Mouse (Mus musculus) midbrain, embryonic 15.5 days (tissue): ENCODE results near the gene Zfp729a. TPM values are rescaled to one million over a fixed set of nuclear protein-coding genes. Genes with fewer than 3 reads are reported as not detected.
"Not testable (repeated sequence)": the region's sequence is repeated elsewhere in the genome, so short reads cannot be mapped to it uniquely, and the experiment has no call there.

Experiments used
- ATAC-seq: fragments of 200-750 bp; cut with Nextera tagmentation; replicated peaks from 2 replicates; pipeline ENCODE4 v1.8.0; 2017; ENCODE audit warnings: moderate TSS enrichment
- H3K27ac ChIP-seq: fragments of 300-500 bp; sonication (generic); 2 replicates; pipeline ENCODE4 v1.5.1; 2015; ENCODE audit warnings: mild to moderate bottlenecking, inconsistent platforms
- H3K27me3 ChIP-seq: fragments of 300-500 bp; sonication (generic); replicated peaks from 2 replicates; pipeline ENCODE4 v1.6.1; 2015; ENCODE audit warnings: inconsistent platforms
- H3K36me3 ChIP-seq: fragments of 300-500 bp; sonication (generic); replicated peaks from 2 replicates; pipeline ENCODE4 v1.6.1; 2015; ENCODE audit warnings: inconsistent platforms
- H3K4me1 ChIP-seq: fragments of 300-500 bp; sonication (generic); 2 replicates; pipeline ENCODE4 v1.6.1; 2015; ENCODE audit warnings: inconsistent platforms
- H3K4me2 ChIP-seq: fragments of 300-500 bp; sonication (generic); 2 replicates; pipeline ENCODE4 v1.6.1; 2015; ENCODE audit warnings: inconsistent platforms, mild to moderate bottlenecking, moderate library complexity
- H3K4me3 ChIP-seq: fragments of 300-500 bp; sonication (generic); 2 replicates; pipeline ENCODE4 v1.5.1; 2015; ENCODE audit warnings: mild to moderate bottlenecking, inconsistent platforms
- H3K9ac ChIP-seq: fragments of 300-500 bp; sonication (generic); 2 replicates; pipeline ENCODE4 v1.6.1; 2015; ENCODE audit warnings: mild to moderate bottlenecking, inconsistent platforms
- H3K9me3 ChIP-seq: fragments of 300-500 bp; sonication (generic); 2 replicates; pipeline ENCODE4 v1.6.1; 2016; ENCODE audit warnings: inconsistent platforms
- WGBS: fragments of 180-500 bp; shearing (Covaris S2); methylation state at CpG from one replicate; pipeline ENCODE4 v1.1.7; 2015; ENCODE audit warnings: mixed read lengths; 5-methylcytosine and 5-hydroxymethylcytosine counted together
- polyA plus RNA-seq: library from polyadenylated mRNA; unstranded; fragments of >200 nt; fragmentation: Nextera tagmentation; extraction: Ambion mirVana; gene quantifications from 2 replicates; pipeline ENCODE4 v1.2.1, GENCODE M21; 2015

Zfp729a gene
- polyA plus RNA-seq = 3.1 and 3.6 TPM in 2 replicates

DNA sequence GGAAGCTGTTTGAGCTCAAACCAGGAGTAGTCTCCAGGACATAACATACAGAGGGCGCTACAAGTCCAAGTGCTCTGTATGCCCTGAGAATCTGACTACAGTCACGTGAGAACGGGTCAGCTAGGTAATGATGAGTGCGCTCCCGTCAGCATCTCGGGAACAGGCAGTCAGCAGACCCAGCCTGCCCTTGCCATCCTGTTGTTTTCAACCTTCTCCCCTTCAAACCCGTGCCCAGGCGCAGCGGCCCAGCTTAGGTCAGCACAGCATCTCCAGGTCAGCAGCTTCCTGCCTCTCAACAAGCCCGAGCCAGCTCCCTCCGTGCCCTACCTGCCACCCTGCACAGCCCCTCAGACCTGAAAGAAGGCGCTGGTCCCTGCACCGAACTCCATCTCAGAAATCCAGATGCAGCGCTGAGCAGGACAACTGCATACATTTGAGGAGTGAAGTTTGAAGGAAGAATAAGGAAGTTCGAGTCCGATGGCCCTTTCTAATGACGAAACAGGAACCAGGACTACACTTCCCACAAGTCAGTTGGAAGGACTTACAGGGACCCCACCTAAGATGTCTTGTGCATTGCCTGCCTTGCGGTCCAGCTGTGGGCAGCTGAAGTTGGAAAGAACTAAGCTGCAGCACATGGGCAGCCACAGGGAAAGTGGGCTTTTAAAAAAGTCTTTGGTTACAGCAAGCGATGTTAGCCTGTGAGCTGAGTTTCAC is at the start of gene Zfp729a, which contains the start of gene Gm49345:
Gene Zfp729a (minus strand): TSS at position 498 of the 714 bp plus-strand sequence.
Gene Gm49345 (minus strand): TSS at position 476 of the 714 bp plus-strand sequence.
- H3K4me3 ChIP-seq = peak within 1 kb of the TSS; percentile 96
- peak; percentile 100 for ATAC-seq
- H3K4me2 ChIP-seq = peak within 1 kb of the TSS; percentile 59
- H3K9ac ChIP-seq = peak within 1 kb of the TSS; percentile 66
- WGBS = under 1% methylated on average over 19 of the region's 19 CpGs
- H3K27ac ChIP-seq = peak within 1 kb of the TSS; percentile 69
- H3K36me3 ChIP-seq = no peaks in the 10 kb centered on the region
- H3K27me3 ChIP-seq = no peaks in the 10 kb centered on the region
- H3K9me3 ChIP-seq = no peaks in the 10 kb centered on the region
- peaks cover 9% of the 10 kb centered on the region; the same call in 1 of the 2 replicates for H3K4me1 ChIP-seq

GRCm38 (mm10) chr13:67686971-67687370 is 49.4 kb upstream of the Zfp729a start, which contains the start of gene Zfp738:
TSS of gene Zfp738 (minus strand) at chr13:67687071.
- Histone ChIP-seq H3K9ac (no peak within 1 kb of the TSS), H3K4me3 (no peak within 1 kb of the TSS), H3K9me3 (no peaks in the 10 kb centered on the region), H3K36me3 (no peaks in the 10 kb centered on the region), H3K27ac (no peak within 1 kb of the TSS), H3K4me1 (peaks cover 8% of the 10 kb centered on the region), H3K27me3 (no peaks in the 10 kb centered on the region), H3K4me2 (no peak within 1 kb of the TSS)
- no peak for ATAC-seq
- WGBS = 82% methylated on average over 4 of the region's 4 CpGs

- H3K9me3 ChIP-seq, H3K36me3 ChIP-seq, H3K27me3 ChIP-seq, H3K4me1 ChIP-seq, H3K9ac ChIP-seq, H3K27ac ChIP-seq: not testable (repeated sequence)
- H3K4me2 ChIP-seq = peak overlapping the region; percentile 67
- peak overlapping the region; percentile 65 for H3K4me3 ChIP-seq
- peak; percentile 57 for ATAC-seq
- WGBS = 54% methylated on average over 2 of the region's 2 CpGs
Observed at GRCm38 (mm10) chr13:67683841-67684240, 46.2 kb upstream of the Zfp729a start.

GRCm38 (mm10) chr13:67682959-67683735 is 45.6 kb upstream of the Zfp729a start:
- H3K4me1 ChIP-seq, H3K9me3 ChIP-seq, H3K27me3 ChIP-seq, H3K36me3 ChIP-seq: not testable (repeated sequence)
- H3K9ac ChIP-seq = peak overlapping the region; percentile 63
- peak; percentile 100 for ATAC-seq
- peak overlapping the region; percentile 65 for H3K4me3 ChIP-seq
- H3K4me2 ChIP-seq = peak overlapping the region; percentile 67
- WGBS = 8% methylated on average over 16 of the region's 16 CpGs
- H3K27ac ChIP-seq = peak overlapping the region; percentile 63

DNA sequence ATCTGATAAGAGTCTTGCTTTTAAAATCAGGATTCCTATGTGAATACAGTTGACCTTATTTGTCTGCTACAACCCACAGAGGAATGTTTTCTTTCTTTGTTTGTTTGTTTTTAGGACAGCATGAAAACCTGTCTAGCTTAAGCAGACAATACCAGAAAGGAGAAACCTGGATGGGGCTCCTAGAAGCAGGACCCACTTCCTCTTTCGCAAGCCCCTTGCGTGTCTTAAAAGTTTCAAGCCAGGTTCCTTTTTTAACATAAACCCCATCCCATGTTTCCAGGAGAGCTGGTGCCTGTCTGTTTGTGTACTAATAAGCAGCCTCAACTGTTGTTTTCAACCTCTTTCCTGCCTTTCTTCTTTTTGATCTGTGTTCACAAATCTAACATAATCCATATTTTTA is 37.3 kb upstream of the Zfp729a start:
- H3K9me3 ChIP-seq = no peaks in the 10 kb centered on the region
- ATAC-seq = no peak
- WGBS = 96% methylated on average over 2 of the region's 2 CpGs
- H3K4me3 ChIP-seq = no peak overlapping the region
- no peaks in the 10 kb centered on the region for H3K27me3 ChIP-seq
- peaks cover 5% of the 10 kb centered on the region for H3K36me3 ChIP-seq
- H3K4me1 ChIP-seq = no peaks in the 10 kb centered on the region
- no peak overlapping the region for H3K27ac ChIP-seq
- H3K9ac ChIP-seq = no peak overlapping the region
- H3K4me2 ChIP-seq = no peak overlapping the region

DNA sequence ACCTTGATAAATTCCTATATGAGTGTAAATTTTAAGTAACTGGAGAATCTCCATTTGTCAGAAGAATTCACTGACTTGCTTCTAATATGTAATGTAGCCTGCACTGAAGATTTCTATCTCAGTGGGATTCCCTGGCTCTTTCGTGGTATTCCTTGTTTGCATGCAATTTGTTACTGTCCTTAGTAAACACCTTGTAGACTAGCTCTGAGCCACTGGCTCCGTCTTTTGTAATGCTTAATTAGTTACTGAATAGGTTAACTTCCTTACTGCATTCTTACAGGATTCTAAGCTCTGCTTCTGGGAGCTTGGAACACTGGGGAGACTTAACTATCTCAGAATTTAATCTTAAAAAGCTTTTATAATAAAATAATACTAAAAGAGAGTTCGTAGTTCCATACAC is 14.9 kb upstream of the Zfp729a start:
- Histone ChIP-seq H3K4me1 (no peaks in the 10 kb centered on the region), H3K27ac (no peak overlapping the region), H3K36me3 (no peaks in the 10 kb centered on the region), H3K9me3 (no peaks in the 10 kb centered on the region), H3K4me2 (no peak overlapping the region), H3K4me3 (no peak overlapping the region), H3K27me3 (no peaks in the 10 kb centered on the region), H3K9ac (no peak overlapping the region)
- no peak for ATAC-seq
- 36% methylated on average over 3 of the region's 3 CpGs for WGBS

- H3K9ac ChIP-seq = no peak overlapping the region
- H3K9me3 ChIP-seq = no peaks in the 10 kb centered on the region
- H3K27ac ChIP-seq = no peak overlapping the region
- H3K36me3 ChIP-seq = no peaks in the 10 kb centered on the region
- no peak overlapping the region for H3K4me2 ChIP-seq
- peaks cover 8% of the 10 kb centered on the region for H3K4me1 ChIP-seq
- no peak for ATAC-seq
- WGBS = 92% methylated on average over 4 of the region's 4 CpGs
- H3K4me3 ChIP-seq = peak overlapping the region; percentile 88
- H3K27me3 ChIP-seq = no peaks in the 10 kb centered on the region
Observed at GRCm38 (mm10) chr13:67610108-67610507, 27.5 kb downstream of the Zfp729a start.

DNA sequence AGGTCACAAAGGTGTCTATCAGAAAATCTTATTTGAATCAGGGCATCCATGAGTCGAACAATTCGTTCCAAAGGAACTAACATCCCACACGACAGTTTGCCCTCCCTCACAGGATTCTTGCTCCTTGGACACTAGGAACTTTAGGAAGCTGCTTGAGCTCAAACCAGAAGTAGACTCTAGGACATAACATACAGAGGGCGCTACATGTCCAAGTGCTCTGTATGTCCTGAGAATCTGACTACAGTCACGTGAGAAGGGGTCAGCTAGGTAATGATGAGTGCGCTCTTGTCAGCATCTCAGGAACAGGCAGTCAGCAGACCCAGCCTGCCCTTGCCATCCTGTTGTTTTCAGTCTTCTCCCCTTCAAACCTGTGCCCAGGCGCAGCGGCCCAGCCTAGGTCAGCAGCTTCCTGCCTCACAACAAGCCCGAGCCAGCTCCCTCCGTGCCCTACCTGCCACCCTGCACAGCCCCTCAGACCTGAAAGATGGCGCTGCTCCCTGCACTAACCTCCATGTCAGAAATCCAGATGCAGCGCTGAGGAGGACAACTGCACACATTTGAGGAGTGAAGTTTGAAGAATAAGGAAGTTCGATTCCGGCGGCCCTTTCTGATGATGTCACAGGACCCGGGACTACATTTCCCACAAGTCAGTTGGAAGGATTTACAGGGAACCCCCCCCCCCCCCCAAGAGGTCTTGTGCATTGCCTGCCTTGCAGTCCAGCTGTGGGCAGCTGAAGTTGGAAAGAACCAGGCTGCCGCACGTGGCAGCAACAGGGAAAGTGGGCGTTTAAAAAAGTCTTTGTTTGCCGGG is 28.3 kb downstream of the Zfp729a start, which contains the start of gene Zfp729b:
Gene Zfp729b (minus strand): TSS at position 642 of the 811 bp plus-strand sequence.
- no peaks in the 10 kb centered on the region for H3K36me3 ChIP-seq
- peak; percentile 99 for ATAC-seq
- 2% methylated on average over 20 of the region's 20 CpGs for WGBS
- H3K9me3 ChIP-seq = no peaks in the 10 kb centered on the region
- no peaks in the 10 kb centered on the region for H3K27me3 ChIP-seq
- H3K27ac ChIP-seq = peak within 1 kb of the TSS; percentile 76
- peaks cover 8% of the 10 kb centered on the region for H3K4me1 ChIP-seq
- peak within 1 kb of the TSS; percentile 88 for H3K4me3 ChIP-seq
- peak within 1 kb of the TSS; percentile 78 for H3K9ac ChIP-seq
- peak within 1 kb of the TSS; percentile 61 for H3K4me2 ChIP-seq

DNA sequence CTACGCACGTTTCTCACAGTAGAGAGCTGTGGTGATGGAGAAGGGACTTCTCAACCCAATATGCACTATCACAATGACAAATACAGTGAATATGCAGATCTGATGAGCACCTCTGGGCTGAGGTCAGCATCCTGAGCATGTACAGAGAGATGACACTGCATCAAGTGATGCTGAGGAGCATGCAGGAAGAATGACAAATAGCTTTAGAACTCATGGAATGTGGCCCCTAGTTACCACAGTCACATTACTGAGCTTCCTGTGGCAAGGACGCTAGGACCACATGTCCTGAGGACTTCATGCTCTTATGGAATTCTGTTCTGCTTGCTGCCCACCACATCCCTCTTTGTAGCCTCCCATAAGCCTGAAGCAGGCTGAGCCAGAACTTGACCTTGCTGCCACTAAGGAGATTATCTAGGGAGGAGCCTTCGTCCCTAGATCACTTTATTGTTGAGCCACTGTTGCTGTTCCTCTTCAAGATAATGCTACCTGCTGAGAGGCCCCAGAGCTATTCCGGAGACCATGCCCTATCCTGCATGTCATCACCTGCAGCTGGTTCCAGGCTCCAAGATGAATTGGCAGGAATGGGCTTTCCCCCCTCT is 64.9 kb downstream of the Zfp729a start:
- Histone ChIP-seq H3K4me2 (no peak overlapping the region), H3K9ac (no peak overlapping the region), H3K27me3 (no peaks in the 10 kb centered on the region), H3K4me1 (no peaks in the 10 kb centered on the region), H3K27ac (no peak overlapping the region), H3K36me3 (no peaks in the 10 kb centered on the region), H3K4me3 (no peak overlapping the region), H3K9me3 (no peaks in the 10 kb centered on the region)
- 66% methylated on average over 5 of the region's 5 CpGs for WGBS
- no peak for ATAC-seq
